Mouse (Mus musculus) left cerebral cortex, postnatal 4 days (tissue): ENCODE results near the gene Hpse2. TPM values are rescaled to one million over a fixed set of nuclear protein-coding genes. Genes with fewer than 3 reads are reported as not detected.
A peak's percentile ranks its signal among the peaks of the same experiment; 100 is the strongest.

Experiments
- DNase-seq: peaks from one replicate; pipeline ENCODE4 v3.0.0-alpha.2; 2022
- intact Hi-C: fragments of 180-260 bp; cut with DNase I; formaldehyde crosslinking; loops from one replicate; pipeline ENCODE4 v1.15.1; 2025
- total RNA-seq, 2 experiments: library from RNA; stranded (reverse); gene quantifications; 2 replicates each; pipeline ENCODE4 v1.2.3; 2021

Gene Hpse2
- total RNA-seq, 2 experiments from 2014 or later: 1.0 to 1.1 TPM

DNA sequence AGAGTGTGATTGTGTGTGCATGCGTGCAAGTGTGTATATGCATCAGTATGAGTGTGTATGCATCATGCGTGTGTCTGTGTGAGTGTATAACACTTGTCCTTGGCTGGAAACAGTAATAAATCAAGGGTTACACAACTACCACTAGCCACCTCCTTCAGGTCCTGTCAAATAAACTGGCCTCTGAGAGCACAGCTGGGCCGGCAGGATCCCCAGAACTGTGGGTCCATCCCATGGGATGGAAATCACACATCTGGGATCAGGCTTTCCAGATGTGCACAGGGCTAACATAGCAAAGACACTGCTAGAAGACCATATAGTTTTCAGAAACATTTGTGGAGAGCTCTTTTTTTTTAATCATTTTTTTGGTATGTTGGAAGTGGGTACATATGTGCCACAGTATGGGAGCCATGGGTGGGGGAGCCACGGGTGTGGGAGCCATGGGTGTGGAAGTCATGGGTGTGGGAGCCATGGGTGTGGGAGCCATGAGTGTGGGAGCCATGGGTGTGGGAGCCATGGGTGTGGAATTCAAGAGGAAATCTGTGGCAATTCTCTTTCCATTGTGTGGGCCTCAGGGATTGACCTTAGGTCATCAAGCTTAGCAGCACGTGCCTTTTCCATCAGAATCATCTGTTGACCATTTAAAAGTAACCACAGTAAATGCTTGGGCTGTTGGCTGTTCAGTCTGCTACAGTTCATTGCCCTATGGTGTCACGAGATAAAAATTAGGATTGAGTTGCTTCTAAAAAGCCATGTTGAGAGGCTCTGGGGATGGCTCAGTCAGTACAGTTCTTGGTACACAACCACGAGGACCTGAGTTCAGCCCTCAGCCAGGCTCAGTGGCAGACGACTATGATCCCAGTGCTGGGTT, 518.3 kb downstream of the Hpse2 start:
- DNase-seq: no peak
- intact Hi-C loops: no loop called here

DNA sequence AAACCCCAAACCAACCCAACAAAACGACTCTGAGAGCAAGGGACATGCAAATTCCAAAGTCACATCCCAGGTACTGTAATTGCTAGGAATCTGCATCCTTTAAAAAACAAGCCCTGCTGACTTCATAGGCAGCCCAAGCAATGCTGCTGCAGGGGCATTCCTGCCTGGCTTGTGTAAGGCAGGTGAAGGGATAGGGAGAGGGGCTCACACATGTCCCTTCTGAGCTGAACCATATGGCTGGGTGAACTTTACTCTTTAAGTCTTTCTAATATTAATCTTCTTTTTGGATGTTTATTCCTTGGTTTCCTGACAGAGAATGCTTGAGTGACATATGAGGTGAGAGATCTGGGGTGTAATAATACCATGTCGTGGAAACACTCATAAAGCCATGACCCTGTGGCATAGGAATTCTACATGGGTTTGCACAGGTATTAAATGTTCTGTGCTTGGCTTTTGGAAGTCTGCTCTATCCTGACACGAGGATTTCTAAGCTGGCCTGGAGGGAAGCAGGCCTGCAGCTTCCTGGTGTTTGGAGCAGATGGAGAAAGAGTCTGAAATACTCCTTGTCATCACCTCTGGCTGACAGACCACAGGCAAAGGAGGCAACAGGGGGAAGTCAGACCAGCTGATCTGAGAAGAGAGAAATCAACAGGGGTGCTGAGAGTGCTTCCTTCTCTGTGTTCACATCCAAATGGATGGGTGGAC, 519.0 kb downstream of the Hpse2 start:
- intact Hi-C loops: no loop called here
- no peak for DNase-seq

DNA sequence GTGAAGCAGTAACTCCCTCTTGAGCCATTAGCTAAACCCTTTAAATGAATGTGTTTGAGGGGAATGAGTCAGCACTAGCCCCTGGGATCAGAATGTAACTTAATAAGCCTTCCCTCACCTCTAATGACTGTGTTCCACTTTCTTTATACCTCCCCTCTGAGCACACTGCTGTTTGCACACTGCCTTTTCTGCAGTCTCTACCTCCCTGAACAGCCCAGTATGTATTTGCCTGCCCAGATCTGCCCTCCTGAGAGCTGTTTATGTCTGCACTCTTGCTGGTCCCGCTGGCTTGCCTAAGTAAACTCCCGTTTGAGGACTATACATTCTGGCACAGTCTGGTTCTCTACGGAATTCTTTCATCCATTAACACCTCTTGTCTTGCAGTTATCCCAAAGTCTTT, 525.1 kb downstream of the Hpse2 start:
- intact Hi-C loops: no loop called here
- no peak for DNase-seq

DNA sequence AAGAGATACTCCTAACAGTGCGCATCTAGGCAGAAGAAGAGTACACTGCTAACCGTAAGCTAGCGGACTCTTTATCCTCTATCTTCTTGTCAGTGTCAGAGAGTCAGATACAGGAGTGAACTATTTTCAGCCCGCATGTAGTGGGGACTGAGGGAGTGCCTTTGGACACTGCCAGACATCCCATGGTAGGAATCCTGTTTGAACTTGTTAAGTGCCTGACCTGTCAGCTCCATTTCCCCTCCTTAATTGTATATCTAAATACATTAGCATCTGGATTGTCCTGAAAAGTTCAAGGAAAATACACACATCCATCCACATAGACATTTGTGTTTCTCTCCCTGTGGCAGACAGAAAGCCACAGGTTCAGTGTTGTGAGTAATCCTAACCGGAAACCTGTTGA, 531.1 kb downstream of the Hpse2 start:
- intact Hi-C loops: no loop called here
- no peak for DNase-seq

DNA sequence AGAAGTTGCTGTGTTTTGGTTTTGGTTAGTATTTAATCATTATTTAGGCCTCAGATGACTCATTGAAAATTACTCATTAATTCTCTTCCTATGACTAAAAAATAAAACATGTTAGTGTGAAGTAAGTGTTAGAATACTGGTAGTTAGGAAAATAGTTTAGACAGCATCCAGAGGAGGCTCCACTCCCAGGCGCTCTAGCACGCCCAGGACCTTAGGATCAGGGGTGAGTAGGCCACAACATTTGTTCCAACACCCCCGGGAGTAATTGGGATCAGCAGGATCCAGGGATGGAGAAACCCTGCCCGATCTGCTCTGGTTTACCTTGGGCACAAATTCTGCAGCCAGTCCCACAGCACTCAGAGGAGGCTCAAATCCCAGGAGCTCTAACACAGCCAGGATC, 532.5 kb downstream of the Hpse2 start:
- intact Hi-C loops: no loop called here
- no peak for DNase-seq

DNA sequence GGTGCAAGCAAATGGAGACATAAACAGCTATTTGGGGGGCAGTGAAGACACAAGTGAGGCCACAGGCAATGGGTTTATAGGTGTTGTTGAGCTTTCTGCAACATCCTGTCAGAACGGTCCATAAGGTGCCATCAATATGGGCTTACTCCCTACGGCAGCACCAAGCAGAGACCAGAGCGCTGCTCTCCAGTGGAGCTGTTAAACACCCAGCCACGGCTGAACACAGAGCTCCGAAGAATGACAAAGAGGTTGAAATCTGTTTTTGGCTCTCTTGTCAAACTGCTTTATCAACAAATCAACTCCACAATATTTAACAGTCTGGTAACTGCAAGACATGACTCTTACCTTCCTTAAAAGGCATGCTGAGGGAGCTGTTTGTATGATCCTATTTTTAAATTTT, 537.7 kb downstream of the Hpse2 start:
- intact Hi-C loops: no loop called here

DNA sequence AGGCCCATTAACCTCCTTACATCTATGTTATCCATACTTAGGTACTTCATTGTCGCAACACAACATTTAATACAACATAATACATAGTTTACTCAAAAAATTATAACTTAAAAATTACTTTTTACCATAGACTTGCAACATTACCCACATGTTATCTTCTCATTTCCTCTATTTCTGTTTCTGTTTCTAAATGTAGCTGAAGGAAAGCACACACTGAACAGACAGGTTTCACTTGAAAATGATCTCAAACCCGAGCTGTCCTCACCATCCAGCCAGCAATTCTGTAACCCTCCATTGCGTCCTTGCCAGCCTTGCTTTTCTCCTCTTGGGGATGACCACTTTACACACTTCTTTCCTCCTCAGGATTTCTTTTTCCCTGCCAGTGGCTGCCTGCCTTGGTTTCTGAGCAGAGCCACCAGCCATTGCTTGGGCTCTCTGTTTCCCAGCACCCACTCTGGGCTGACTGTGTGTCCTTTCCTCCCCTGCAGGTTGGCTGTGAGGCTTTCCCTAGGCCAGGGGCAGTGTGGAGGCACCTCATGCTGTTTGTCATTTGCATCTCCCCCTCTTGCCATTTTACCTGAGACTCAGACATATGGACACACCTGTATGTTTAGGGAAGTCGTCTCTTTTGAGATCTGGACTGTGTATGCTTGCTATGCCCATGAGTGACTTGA, 548.4 kb downstream of the Hpse2 start:
- no peak for DNase-seq
- intact Hi-C loops: no loop called here

More for the DNA sequence above, 537.7 kb downstream of the Hpse2 start:
- DNase-seq: no peak

DNA sequence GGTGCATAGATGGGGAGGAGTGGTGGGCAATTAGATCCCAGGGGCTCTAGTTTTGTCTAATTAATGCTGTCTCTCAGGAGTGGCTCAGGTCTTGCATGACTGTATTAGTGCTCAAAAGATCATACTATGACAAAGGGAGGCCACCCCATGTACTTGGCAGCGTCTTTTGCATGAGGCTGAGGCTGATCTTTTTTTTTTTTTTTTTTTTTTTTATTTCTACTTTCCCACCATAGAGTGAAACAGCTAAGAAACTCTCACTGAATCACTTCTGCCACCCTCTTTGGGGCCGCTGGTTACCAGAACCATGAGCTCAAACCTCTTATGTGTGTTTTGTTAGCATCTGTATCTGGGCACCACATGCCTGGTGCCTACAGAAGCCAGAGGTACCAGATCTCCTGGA, 549.0 kb downstream of the Hpse2 start:
- no peak for DNase-seq
- intact Hi-C loops: no loop called here

DNA sequence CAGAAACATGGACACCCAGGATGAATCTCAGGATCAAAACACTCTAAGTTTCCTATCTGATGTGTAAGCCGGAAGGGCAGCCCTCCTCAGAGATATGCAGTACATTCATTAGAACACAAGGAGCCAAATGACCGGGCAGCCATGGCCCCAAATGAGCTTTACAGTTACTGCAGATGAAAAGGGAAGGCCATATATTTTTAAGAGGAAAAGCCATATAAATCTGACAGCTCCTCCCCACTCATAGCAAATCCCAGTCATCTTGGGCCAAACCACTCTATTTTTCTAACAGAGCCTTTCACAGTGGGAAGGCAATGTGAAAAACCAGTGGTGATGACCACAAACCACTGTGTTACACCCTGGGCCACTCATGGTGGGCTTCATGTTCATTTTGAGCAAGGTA, 549.9 kb downstream of the Hpse2 start:
- intact Hi-C loops: no loop called here
- no peak for DNase-seq

DNA sequence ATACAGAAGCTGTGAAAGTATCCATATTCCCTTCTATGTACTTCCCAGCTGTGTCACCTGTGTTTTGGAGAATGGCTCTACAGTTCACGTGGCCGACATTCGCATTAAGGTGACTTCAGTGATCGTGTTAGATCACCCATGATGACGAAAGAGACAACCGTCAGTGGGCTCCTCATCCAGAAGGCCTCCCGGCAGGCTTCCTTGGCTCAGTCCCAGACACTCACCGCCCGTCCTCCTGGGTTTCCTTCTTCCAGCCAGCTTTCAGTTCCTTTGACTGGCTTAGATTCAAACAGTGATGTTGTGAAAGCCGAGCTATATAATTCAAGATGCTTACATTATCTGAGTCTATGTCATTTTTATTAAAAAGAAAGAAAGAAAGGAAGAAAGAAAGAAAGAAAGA, 550.6 kb downstream of the Hpse2 start:
- DNase-seq: peak; percentile 65
- intact Hi-C loops: no loop called here

DNA sequence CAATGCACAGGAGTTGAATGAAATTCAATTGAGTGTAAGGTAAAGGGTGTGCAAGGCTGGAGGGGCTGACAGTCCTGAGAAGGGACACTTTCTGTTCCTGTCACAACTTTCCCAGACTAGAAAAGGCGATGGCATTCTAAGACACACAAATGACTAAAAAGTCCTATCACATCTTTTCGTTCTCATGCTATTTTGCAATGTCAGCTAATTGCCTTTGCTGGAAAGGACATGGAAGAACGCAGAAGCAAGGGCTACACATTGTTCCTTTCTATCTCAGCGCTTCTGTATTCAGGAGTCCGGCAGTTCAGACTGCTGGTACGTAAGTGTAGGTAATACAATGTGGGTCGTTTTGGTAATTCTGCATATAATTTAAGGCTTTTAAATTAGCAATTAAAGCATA, 555.0 kb downstream of the Hpse2 start:
- DNase-seq: no peak
- intact Hi-C loops: no loop called here

DNA sequence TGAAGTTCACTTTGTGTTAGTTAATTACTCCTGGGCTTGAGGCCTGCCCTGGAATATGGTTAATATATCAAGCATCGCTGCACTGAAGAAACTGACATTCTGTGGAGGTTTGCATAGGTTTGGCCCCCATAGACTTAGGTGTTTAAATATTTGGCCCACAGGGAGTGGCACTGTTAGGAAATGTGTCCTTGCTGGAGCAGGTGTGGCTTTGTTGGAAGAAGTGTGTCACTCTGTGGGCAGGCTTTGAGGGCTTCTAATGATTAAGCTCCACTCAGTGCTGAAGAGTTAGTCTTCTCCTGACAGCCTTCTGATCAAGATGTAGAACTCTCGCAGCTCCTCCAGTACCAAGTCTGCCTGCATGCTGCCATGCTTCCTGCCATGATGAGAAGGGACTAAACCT, 555.9 kb downstream of the Hpse2 start:
- DNase-seq: no peak
- intact Hi-C loops: no loop called here

DNA sequence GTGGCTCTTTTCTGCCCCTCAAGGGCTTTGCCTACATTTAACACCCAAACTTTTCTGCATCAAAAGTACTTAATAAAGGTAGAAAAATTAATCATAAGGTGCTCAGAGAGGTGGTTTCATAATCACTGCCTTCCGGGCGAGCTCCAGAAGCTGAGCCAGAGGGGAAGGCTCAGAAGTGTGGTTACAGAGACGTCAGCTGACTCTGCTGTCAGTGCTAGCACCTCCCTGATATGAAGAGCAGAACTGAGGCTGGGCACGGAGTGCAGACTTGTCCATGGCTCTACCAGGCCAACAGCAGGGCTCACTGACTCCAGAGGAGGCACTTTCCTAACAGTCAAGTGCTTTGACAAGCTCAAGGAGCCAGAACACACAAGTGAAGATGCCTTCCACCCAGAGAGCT, 559.0 kb downstream of the Hpse2 start:
- intact Hi-C loops: no loop called here
- DNase-seq: no peak

DNA sequence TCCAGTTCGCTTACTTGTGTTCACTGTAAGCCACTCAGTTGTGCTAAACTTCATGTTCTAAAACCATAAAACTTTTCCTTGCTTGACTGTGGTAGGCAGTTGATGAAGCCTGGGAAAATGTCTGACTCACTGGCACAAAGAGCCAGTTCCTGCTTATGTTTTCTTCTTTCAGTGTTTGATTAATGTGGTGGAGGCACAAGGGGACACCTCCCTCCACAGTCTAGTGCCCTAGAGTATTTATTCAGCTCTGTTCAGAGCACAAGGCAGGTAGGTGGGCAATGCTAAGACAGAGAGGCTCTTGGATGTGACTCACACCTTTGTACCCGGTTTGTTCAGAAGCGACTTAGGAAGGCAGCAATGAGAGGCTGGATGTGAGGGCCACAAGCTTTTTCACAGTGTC, 560.3 kb downstream of the Hpse2 start:
- intact Hi-C loops: no loop called here
- no peak for DNase-seq

DNA sequence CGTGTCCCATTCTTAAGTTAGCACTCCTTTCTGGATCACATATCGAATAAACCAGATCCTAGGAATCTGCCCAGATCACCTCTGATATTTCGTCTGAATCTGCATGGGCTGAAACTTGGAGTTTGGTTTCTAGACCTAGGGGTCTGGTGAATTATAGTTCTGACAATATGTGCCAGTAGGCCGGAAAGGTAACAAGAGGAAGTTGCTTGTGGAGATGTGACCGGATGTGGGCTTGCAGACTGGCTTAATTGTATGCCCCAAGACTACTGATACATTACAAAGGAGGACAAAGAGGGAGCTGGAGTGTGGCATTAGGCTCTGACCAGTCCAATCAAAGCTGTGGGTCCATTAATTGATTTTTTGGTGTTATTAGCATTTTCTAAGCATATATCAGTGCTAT, 568.0 kb downstream of the Hpse2 start:
- no peak for DNase-seq
- intact Hi-C loops: no loop called here

DNA sequence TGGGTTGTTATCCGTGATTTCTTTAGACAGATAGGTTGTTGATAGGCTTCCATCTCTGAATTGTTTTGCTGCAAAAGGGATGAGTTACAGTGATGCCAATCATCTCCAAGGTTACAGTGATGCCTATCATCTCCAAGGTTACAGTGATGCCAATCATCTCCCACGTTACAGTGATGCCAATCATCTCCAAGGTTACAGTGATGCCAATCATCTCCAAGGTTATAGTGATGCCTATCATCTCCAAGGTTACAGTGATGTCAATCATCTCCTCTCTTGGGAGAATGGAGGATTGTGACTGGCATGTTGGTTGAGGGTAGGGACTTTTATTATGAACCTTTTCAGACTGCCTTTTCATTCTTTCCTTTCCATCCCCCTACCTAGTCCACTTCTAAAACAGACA, 570.4 kb downstream of the Hpse2 start:
- intact Hi-C loops: no loop called here
- DNase-seq: no peak

DNA sequence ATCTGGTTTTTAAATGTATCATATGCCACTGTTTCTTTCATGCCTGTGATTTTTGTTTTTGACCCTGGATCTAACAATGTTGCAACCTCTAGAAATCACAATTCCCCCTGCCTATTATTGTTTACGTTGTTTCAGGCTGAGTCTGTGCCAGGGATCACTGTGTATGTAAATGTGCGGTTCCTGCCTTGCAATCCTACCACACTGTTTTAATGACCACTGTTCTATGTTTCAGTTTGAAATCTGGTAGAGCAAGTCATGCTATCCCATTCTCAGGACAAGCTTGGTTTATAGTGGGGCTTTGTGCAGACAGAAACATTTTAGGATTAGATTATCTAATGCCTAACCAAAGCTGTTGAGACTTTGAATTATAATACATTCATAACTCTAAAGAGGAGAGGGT, 571.9 kb downstream of the Hpse2 start:
- intact Hi-C loops: no loop called here
- no peak for DNase-seq

DNA sequence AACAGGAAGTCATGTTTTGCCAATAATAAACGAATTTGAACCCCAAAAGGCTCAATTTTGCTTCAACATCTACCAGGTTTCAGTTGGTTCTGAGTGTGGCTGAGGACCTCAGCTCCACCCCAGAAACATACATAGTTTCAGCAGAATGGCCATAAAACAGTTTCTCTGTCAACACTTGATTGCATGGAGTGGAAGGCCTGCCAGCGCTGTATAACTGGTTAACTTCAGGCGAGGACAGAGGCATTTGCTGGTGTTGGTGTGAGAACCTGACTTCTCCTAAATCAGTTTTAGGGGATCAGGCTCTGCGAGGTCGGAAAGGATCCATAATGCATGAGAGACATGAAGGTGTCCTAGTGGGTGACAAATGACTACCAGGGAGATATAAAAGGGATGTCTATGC, 578.0 kb downstream of the Hpse2 start:
- intact Hi-C loops: no loop called here
- no peak for DNase-seq

DNA sequence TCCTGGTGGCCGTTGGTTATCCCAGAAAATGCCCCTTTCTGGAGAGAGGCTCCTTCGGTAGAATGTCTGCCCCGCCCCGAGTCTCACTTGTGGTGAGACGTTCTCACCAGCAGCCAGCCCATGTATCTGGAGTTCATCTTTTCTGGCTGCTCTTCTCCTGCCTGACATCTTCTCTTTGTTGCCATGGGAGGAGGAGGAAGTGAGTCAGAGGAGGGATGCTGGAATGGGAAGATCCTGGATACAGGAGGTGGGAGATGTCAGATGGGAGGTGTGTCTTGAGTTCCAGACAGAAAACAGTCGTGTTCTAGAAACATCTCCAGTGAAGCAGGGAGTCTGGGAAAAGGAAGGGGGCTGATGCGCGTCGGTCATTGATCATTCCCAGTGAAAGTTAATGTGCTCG, 578.7 kb downstream of the Hpse2 start:
- intact Hi-C loops: no loop called here

DNA sequence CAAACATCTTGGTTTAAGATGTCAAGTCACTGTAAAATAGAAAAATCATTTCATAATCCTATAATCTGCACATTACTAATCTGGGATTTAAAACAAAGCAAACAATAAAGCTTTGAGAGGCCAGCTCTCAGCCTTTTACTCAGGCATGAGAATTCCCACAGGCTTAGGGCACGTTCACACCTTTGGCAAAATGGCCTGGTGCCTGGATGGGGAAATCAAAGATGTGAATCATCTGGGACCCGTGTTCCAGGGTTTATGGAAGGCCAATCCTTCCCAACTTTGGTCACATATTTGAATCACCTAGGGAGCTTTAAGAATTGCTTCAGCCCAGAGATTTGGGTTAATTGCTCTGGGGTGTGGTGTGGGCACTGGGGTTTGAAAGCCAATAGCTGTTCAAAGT, 590.3 kb downstream of the Hpse2 start:
- intact Hi-C loops: loop anchor here (10.0 kb wide), 1 partner anchor 227 kb away; no protein-coding TSS in a partner anchor
- DNase-seq: no peak

More for the DNA sequence above, 578.7 kb downstream of the Hpse2 start:
- DNase-seq: no peak

DNA sequence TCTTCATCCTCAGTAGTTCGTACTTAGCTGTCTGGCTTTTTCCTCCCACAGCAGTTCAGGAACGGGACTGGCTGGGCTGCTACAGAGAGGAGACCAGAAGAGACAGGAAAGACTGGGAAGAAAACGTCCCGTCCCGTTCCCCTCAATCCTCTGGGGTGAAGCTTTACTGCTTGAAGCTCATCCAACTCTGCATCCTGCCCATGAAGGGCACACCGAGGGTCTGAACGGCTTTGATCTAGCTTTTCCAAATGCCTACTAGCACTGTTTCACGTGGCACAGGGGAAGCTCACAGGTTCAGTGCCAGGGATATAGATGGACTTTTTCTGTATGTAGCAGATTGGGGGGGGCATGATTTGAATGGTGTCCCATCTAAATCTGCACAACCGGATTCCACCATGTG, 592.4 kb downstream of the Hpse2 start:
- DNase-seq: no peak
- intact Hi-C loops: loop anchor here (1.0 to 10.0 kb wide), 2 partner anchors 229 to 604 kb away; no protein-coding TSS in a partner anchor
